Comparison of ENCODE assay signal across 15 mouse cellular contexts in genomic region chr9:120663181-120663580, GRCm38 (mm10).
"Had no signal": no experiment of that assay in that cellular context is flagged by ENCODE, and none has a peak within 500 bp of the region (broad histone marks: within the 10 kb centered on the region; RNA-seq: fewer than 3 reads in every experiment).

No protein-coding gene starts in this region.

- H3K4me1 ChIP-seq: neural tube, embryonic 13.5 days; neural tube, embryonic 15.5 days; stomach, embryonic 15.5 days had no signal

- DNase-seq: retina, postnatal 1 day; right cerebral cortex, adult 18-20 months; right cerebral cortex, postnatal 14 days; right cerebral cortex, postnatal 25 days; right cerebral cortex, postnatal 4 days; spleen, adult 18-20 months; thymus, adult 18-20 months; thymus, adult 2 months; thymus, postnatal 14 days; thymus, postnatal 25 days; thymus, postnatal 36 days had no signal

- H3K36me3 ChIP-seq: neural tube, embryonic 13.5 days; neural tube, embryonic 15.5 days; stomach, embryonic 15.5 days had no signal

- H3K27ac ChIP-seq: neural tube, embryonic 13.5 days; neural tube, embryonic 15.5 days; stomach, embryonic 15.5 days; stomach, postnatal 0 days had no signal

- H3K27me3 ChIP-seq: neural tube, embryonic 13.5 days; neural tube, embryonic 15.5 days; stomach, embryonic 15.5 days had no signal

- H3K4me2 ChIP-seq: neural tube, embryonic 13.5 days; neural tube, embryonic 15.5 days; stomach, embryonic 15.5 days had no signal

- H3K4me3 ChIP-seq: neural tube, embryonic 13.5 days; neural tube, embryonic 15.5 days; stomach, embryonic 15.5 days had no signal

- H3K9me3 ChIP-seq: neural tube, embryonic 13.5 days; neural tube, embryonic 15.5 days; stomach, embryonic 15.5 days had no signal

- H3K9ac ChIP-seq: neural tube, embryonic 13.5 days; neural tube, embryonic 15.5 days; stomach, embryonic 15.5 days had no signal
